Mouse (Mus musculus) liver, postnatal 0 days (tissue): ENCODE results near the gene Rtl5.

Experiments
- CTCF ChIP-seq: sonication (generic); IDR thresholded peaks from 2 replicates; pipeline ENCODE4 v1.5.1; 2016; ENCODE audit warnings: antibody characterized with exemption, low read depth
- EP300 ChIP-seq: IDR thresholded peaks from 2 replicates; pipeline ENCODE4 v1.6.1; 2016; ENCODE audit warnings: antibody characterized with exemption, low read depth, mild to moderate bottlenecking

- no peak for TF ChIP-seq CTCF
- no peak for TF ChIP-seq EP300
Measured at GRCm38 (mm10) chrX:102067118-102067517, 4.0 kb downstream of the Rtl5 start.
